Mouse (Mus musculus) frontal cortex, adult 2 months (tissue): ENCODE measurements around the gene Cox15. TPM values are rescaled to one million over a fixed set of nuclear protein-coding genes. Genes with fewer than 3 reads are reported as not detected.

Experiments
- DNase-seq, 2 experiments: peaks; one replicate each; pipeline ENCODE4 v3.0.0; 2022; ENCODE audit warnings: low spot score in 1 of 2; ENCODE audit errors: extremely low spot score in 1 of 2
- polyA plus RNA-seq: library from polyadenylated mRNA; depleted of rRNA; stranded (reverse); fragments of >200 nt; gene quantifications from 2 replicates; pipeline ENCODE4 v1.2.3, GENCODE M21; 2012

Gene Cox15
- polyA plus RNA-seq, 1 experiment, result 15.4 TPM

GRCm38 (mm10) chr19:43762410-43762809, 9.6 kb upstream of the Cox15 start:
- no peak for DNase-seq

- no peak for DNase-seq
These were observed 8.9 kb upstream of the Cox15 start for GRCm38 (mm10) chr19:43761543-43762256.

GRCm38 (mm10) chr19:43760504-43760903, 7.7 kb upstream of the Cox15 start:
- peak in 1 of 2 experiments; percentile 83 for DNase-seq

GRCm38 (mm10) chr19:43754872-43755271, 2.1 kb upstream of the Cox15 start:
- no peak for DNase-seq

GRCm38 (mm10) chr19:43754237-43754636, 1.4 kb upstream of the Cox15 start:
- no peak for DNase-seq

GRCm38 (mm10) chr19:43753226-43753835, 531 bp upstream of the Cox15 start:
- peak; percentile 77 to 90 for DNase-seq

- DNase-seq, result no peak
These were observed 2.8 kb downstream of the Cox15 start for GRCm38 (mm10) chr19:43750008-43750407.

GRCm38 (mm10) chr19:43747877-43748276, 4.9 kb downstream of the Cox15 start:
- no peak for DNase-seq

- DNase-seq, result no peak
These were observed 7.1 kb downstream of the Cox15 start for GRCm38 (mm10) chr19:43745740-43746139.

- DNase-seq, result no peak
These were observed 9.4 kb downstream of the Cox15 start for GRCm38 (mm10) chr19:43743401-43743800.

- DNase-seq, result no peak
These were observed 14.4 kb downstream of the Cox15 start for GRCm38 (mm10) chr19:43738409-43738808.

- no peak for DNase-seq
These were observed 21.6 kb downstream of the Cox15 start for GRCm38 (mm10) chr19:43731157-43731556.

- no peak for DNase-seq
These were observed 22.8 kb downstream of the Cox15 start for GRCm38 (mm10) chr19:43730037-43730428.

- DNase-seq, result no peak
These were observed 23.3 kb downstream of the Cox15 start for GRCm38 (mm10) chr19:43729296-43730036.

- DNase-seq, result no peak
These were observed 26.2 kb downstream of the Cox15 start for GRCm38 (mm10) chr19:43726510-43727146.

GRCm38 (mm10) chr19:43724821-43725220, 28.0 kb downstream of the Cox15 start:
- no peak for DNase-seq

GRCm38 (mm10) chr19:43724194-43724593, 28.6 kb downstream of the Cox15 start:
- no peak for DNase-seq

GRCm38 (mm10) chr19:43723501-43723900, 29.3 kb downstream of the Cox15 start:
- DNase-seq, result no peak

- no peak for DNase-seq
These were observed 29.9 kb downstream of the Cox15 start for GRCm38 (mm10) chr19:43722891-43723290.

- no peak for DNase-seq
These were observed 32.7 kb downstream of the Cox15 start for GRCm38 (mm10) chr19:43720061-43720460.

GRCm38 (mm10) chr19:43711971-43712370, 40.8 kb downstream of the Cox15 start:
- no peak for DNase-seq
